Mouse (Mus musculus): ENCODE results near the gene Nle1. TPM values are rescaled to one million over a fixed set of nuclear protein-coding genes. Genes with fewer than 3 reads are reported as not detected.

The Nle1 gene
- polyA plus RNA-seq, 1 experiment from 2014 or later: 22.2 TPM

- 90% methylated on average over 20 of the region's 20 CpGs for WGBS
- H3K9ac ChIP-seq (ENCODE audit: low read length): no peak overlapping the region
- no peaks in the 10 kb centered on the region for H3K4me1 ChIP-seq (ENCODE audit: control insufficient read depth, insufficient read depth, low read length)
- no peak overlapping the region for H3K27ac ChIP-seq (ENCODE audit: low read length)
- no peaks in the 10 kb centered on the region for H3K27me3 ChIP-seq (ENCODE audit: control insufficient read depth, insufficient read depth, low read length)
- no peak overlapping the region for H3K4me3 ChIP-seq (ENCODE audit: low read length)
- ATAC-seq (replicated peaks; ENCODE audit: extremely low read depth, insufficient read depth, low FRiP score): no peak
- no peaks in the 10 kb centered on the region for H3K9me3 ChIP-seq (replicated peaks; ENCODE audit: control insufficient read depth, low read length)
- no peak overlapping the region for H3K4me2 ChIP-seq (ENCODE audit: low read depth, low read length)
- peaks cover 42% of the 10 kb centered on the region for H3K36me3 ChIP-seq (ENCODE audit: control insufficient read depth, insufficient read depth)
These were observed 6.5 kb downstream of the Nle1 start for GRCm38 (mm10) chr11:82901606-82902310.

DNA sequence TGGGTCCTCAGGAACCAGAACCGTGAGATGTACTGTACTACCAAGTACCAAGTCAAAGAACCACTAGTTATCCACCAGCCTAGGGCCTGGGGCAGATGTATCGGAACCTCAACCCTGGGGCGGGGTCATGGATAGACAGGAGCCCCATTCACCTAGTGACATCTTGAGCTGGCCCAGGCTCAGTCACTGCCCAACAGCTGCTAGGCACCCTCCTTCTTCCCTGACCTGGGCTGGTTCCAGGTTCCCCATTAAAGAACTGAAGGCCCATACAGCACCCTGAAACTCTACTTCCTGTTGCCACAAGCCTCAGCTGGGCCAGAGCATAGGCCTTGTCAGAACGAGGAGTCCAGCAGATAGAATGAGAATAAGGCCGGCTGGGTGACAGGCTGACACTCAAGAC lies 8.5 kb downstream of the Nle1 start:
- no peak overlapping the region for H3K27ac ChIP-seq (ENCODE audit: low read length)
- no peaks in the 10 kb centered on the region for H3K4me1 ChIP-seq (ENCODE audit: control insufficient read depth, insufficient read depth, low read length)
- 89% methylated on average over 5 of the region's 5 CpGs for WGBS
- H3K27me3 ChIP-seq (ENCODE audit: control insufficient read depth, insufficient read depth, low read length): no peaks in the 10 kb centered on the region
- peaks cover 35% of the 10 kb centered on the region for H3K36me3 ChIP-seq (ENCODE audit: control insufficient read depth, insufficient read depth)
- no peaks in the 10 kb centered on the region for H3K9me3 ChIP-seq (replicated peaks; ENCODE audit: control insufficient read depth, low read length)
- no peak overlapping the region for H3K4me2 ChIP-seq (ENCODE audit: low read depth, low read length)
- ATAC-seq (replicated peaks; ENCODE audit: extremely low read depth, insufficient read depth, low FRiP score): no peak
- H3K4me3 ChIP-seq (ENCODE audit: low read length): no peak overlapping the region
- no peak overlapping the region for H3K9ac ChIP-seq (ENCODE audit: low read length)

DNA sequence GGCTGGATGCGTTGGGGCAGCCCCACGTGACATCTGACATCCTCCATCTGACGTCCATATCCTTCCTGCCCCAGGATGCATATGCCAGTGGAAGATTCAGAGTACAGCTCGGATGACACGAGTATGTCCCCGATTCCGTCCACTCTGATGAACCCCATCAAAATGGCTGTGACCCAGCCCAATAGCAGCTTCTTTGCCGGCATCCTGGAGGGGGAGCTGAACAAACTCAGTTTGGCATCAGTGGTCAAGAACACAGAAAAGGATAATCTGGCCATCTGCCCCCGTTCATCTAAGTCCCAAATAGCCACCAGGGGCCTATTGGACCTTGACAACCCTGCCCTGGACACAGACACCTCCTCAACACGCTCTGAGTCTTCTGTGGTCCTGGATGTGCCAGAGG lies 10.7 kb downstream of the Nle1 start:
- Histone ChIP-seq H3K4me1 (ENCODE audit: control insufficient read depth, insufficient read depth, low read length) (no peaks in the 10 kb centered on the region), H3K4me2 (ENCODE audit: low read depth, low read length) (no peak overlapping the region), H3K9me3 (replicated peaks; ENCODE audit: control insufficient read depth, low read length) (no peaks in the 10 kb centered on the region), H3K36me3 (ENCODE audit: control insufficient read depth, insufficient read depth) (peaks cover 19% of the 10 kb centered on the region), H3K27me3 (ENCODE audit: control insufficient read depth, insufficient read depth, low read length) (no peaks in the 10 kb centered on the region), H3K4me3 (ENCODE audit: low read length) (no peak overlapping the region), H3K9ac (ENCODE audit: low read length) (no peak overlapping the region), H3K27ac (ENCODE audit: low read length) (no peak overlapping the region)
- WGBS: 77% methylated on average over 10 of the region's 10 CpGs
- no peak for ATAC-seq (replicated peaks; ENCODE audit: extremely low read depth, insufficient read depth, low FRiP score)

- Histone ChIP-seq H3K27me3 (ENCODE audit: control insufficient read depth, insufficient read depth, low read length) (0 out of 2 replicates have a peak, but pooled peaks cover 2% of the 10 kb centered on the region), H3K9ac (ENCODE audit: low read length) (no peak within 1 kb of the TSS), H3K9me3 (replicated peaks; ENCODE audit: control insufficient read depth, low read length) (no peaks in the 10 kb centered on the region), H3K36me3 (ENCODE audit: control insufficient read depth, insufficient read depth) (no peaks in the 10 kb centered on the region), H3K27ac (ENCODE audit: low read length) (no peak within 1 kb of the TSS), H3K4me3 (ENCODE audit: low read length) (no peak within 1 kb of the TSS), H3K4me2 (ENCODE audit: low read depth, low read length) (no peak within 1 kb of the TSS), H3K4me1 (ENCODE audit: control insufficient read depth, insufficient read depth, low read length) (peaks cover 12% of the 10 kb centered on the region)
- WGBS: 40% methylated on average over 7 of the region's 7 CpGs
- ATAC-seq (replicated peaks; ENCODE audit: extremely low read depth, insufficient read depth, low FRiP score): no peak
These were observed 16.3 kb downstream of the Nle1 start, which contains the start of gene Fndc8 for GRCm38 (mm10) chr11:82891936-82892335. TSS of gene Fndc8 (plus strand) at chr11:82892124.

DNA sequence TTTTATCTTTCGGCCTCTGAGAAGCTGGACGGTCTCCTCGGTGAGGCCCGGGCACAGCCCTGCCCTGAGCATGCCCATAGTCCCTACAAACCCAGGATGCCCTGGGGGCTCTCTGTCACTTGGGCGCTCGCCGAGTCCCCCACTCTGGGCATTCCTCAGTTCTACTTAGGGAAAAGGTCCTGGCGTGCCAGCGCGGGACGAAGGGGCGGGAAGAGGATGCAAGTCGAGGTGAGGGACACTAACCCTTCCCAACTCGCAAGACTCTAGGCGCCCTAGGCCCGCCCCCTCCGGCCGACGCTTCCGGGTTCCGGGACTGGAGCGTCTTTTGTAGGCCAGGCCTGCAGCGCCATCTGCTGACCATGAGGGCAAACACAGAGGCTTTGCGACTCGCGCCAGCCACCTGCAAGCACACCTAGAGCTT lies 17.9 kb downstream of the Nle1 start, which contains the start of gene Rad51d:
Rad51d (minus strand) TSS at position 273 of the 421 bp plus-strand sequence.
- Histone ChIP-seq H3K36me3 (ENCODE audit: control insufficient read depth, insufficient read depth) (no peaks in the 10 kb centered on the region; the same call in 1 of the 2 replicates), H3K4me2 (ENCODE audit: low read depth, low read length) (peak within 1 kb of the TSS; percentile 95), H3K27ac (ENCODE audit: low read length) (peak within 1 kb of the TSS; percentile 34), H3K27me3 (ENCODE audit: control insufficient read depth, insufficient read depth, low read length) (0 out of 2 replicates have a peak, but pooled peaks cover 2% of the 10 kb centered on the region), H3K9me3 (replicated peaks; ENCODE audit: control insufficient read depth, low read length) (no peaks in the 10 kb centered on the region), H3K4me3 (ENCODE audit: low read length) (peak within 1 kb of the TSS; percentile 83), H3K9ac (ENCODE audit: low read length) (peak within 1 kb of the TSS; percentile 74), H3K4me1 (ENCODE audit: control insufficient read depth, insufficient read depth, low read length) (peaks cover 12% of the 10 kb centered on the region)
- under 1% methylated on average over 25 of the region's 26 CpGs for WGBS
- peak; percentile 92 for ATAC-seq (replicated peaks; ENCODE audit: extremely low read depth, insufficient read depth, low FRiP score)

- H3K9ac ChIP-seq (ENCODE audit: low read length): peak overlapping the region; percentile 74
- peaks cover 12% of the 10 kb centered on the region for H3K4me1 ChIP-seq (ENCODE audit: control insufficient read depth, insufficient read depth, low read length)
- peak overlapping the region; percentile 95 for H3K4me2 ChIP-seq (ENCODE audit: low read depth, low read length)
- H3K36me3 ChIP-seq (ENCODE audit: control insufficient read depth, insufficient read depth): no peaks in the 10 kb centered on the region; the same call in 1 of the 2 replicates
- peak overlapping the region; percentile 83 for H3K4me3 ChIP-seq (ENCODE audit: low read length)
- H3K27me3 ChIP-seq (ENCODE audit: control insufficient read depth, insufficient read depth, low read length): 0 out of 2 replicates have a peak, but pooled peaks cover 2% of the 10 kb centered on the region
- 3% methylated on average over 31 of the region's 31 CpGs for WGBS
- ATAC-seq (replicated peaks; ENCODE audit: extremely low read depth, insufficient read depth, low FRiP score): peak; percentile 43
- no peaks in the 10 kb centered on the region for H3K9me3 ChIP-seq (replicated peaks; ENCODE audit: control insufficient read depth, low read length)
- H3K27ac ChIP-seq (ENCODE audit: low read length): peak overlapping the region; percentile 34
These were observed 18.5 kb downstream of the Nle1 start for GRCm38 (mm10) chr11:82889524-82890341.

- 0 out of 2 replicates have a peak, but pooled peaks cover 2% of the 10 kb centered on the region for H3K27me3 ChIP-seq (ENCODE audit: control insufficient read depth, insufficient read depth, low read length)
- no peaks in the 10 kb centered on the region for H3K9me3 ChIP-seq (replicated peaks; ENCODE audit: control insufficient read depth, low read length)
- no peaks in the 10 kb centered on the region; the same call in 1 of the 2 replicates for H3K36me3 ChIP-seq (ENCODE audit: control insufficient read depth, insufficient read depth)
- H3K4me2 ChIP-seq (ENCODE audit: low read depth, low read length): peak overlapping the region; percentile 28; the same call in 1 of the 2 replicates
- ATAC-seq (replicated peaks; ENCODE audit: extremely low read depth, insufficient read depth, low FRiP score): no peak
- no peak overlapping the region for H3K27ac ChIP-seq (ENCODE audit: low read length)
- H3K4me3 ChIP-seq (ENCODE audit: low read length): no peak overlapping the region
- peak overlapping the region; percentile 3; the same call in 1 of the 2 replicates for H3K9ac ChIP-seq (ENCODE audit: low read length)
- WGBS: 46% methylated on average over 10 of the region's 10 CpGs
- H3K4me1 ChIP-seq (ENCODE audit: control insufficient read depth, insufficient read depth, low read length): peaks cover 12% of the 10 kb centered on the region
These were observed 19.7 kb downstream of the Nle1 start for GRCm38 (mm10) chr11:82888491-82888946.

- Histone ChIP-seq H3K27me3 (ENCODE audit: control insufficient read depth, insufficient read depth, low read length) (0 out of 2 replicates have a peak, but pooled peaks cover 2% of the 10 kb centered on the region), H3K9me3 (replicated peaks; ENCODE audit: control insufficient read depth, low read length) (no peaks in the 10 kb centered on the region), H3K36me3 (ENCODE audit: control insufficient read depth, insufficient read depth) (peaks cover 2% of the 10 kb centered on the region; the same call in 1 of the 2 replicates), H3K4me1 (ENCODE audit: control insufficient read depth, insufficient read depth, low read length) (peaks cover 12% of the 10 kb centered on the region), H3K27ac (ENCODE audit: low read length) (no peak overlapping the region), H3K4me3 (ENCODE audit: low read length) (no peak overlapping the region), H3K4me2 (ENCODE audit: low read depth, low read length) (no peak overlapping the region), H3K9ac (ENCODE audit: low read length) (no peak overlapping the region)
- no peak for ATAC-seq (replicated peaks; ENCODE audit: extremely low read depth, insufficient read depth, low FRiP score)
- WGBS: 83% methylated on average over 3 of the region's 3 CpGs
These were observed 21.7 kb downstream of the Nle1 start for GRCm38 (mm10) chr11:82886559-82886958.
